Mouse (Mus musculus) cerebellum, adult 11-12 months (tissue): ENCODE measurements around the gene Arfgap3.
A peak's percentile ranks its signal among the peaks of the same experiment; 100 is the strongest.
"Not testable (repeated sequence)": the region's sequence is repeated elsewhere in the genome, so short reads cannot be mapped to it uniquely, and the experiment has no call there.

Experiments
- DNase-seq: peaks from one replicate; pipeline ENCODE4 v3.0.0; 2022

Arfgap3 gene

DNA sequence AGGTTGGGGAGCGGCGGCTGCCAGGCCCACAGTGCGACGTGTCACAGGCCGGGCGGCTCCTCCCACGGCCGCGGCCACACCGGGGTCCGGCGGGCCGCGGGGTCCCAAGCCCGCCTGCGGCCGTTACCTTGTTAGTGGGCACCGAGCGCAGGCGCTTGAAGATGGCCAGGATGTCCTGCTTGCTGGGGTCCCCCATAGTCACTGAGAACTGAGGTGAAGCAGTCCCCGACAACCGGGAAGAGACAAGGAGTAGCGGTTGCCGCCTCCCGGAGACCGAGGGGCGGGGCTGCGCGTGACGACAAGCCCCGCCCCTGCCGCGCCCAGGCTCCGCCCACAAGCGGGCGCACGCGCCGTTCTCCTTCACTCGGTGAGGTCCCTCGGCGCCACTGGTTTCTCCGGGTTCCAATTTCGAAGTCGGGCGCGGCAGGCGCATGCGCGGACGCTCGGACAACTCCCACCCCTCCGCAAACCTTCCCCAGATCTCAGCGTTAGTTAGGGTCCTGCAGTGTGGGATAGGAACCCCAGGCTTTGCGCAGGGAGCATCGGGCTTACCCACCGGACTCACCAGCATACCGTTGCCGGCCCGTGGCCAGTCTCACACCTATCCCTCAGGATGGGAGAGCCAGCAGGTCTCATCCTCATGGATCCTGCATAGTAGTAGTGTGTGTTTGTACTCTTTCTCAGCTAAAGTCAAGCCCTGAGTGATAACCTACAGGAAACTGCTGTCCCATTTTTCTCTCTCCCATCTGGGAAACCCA, at the start of gene Arfgap3:
Arfgap3 (minus strand) TSS at position 294 of the 758 bp plus-strand sequence.
- DNase-seq, result peak; percentile 91

DNA sequence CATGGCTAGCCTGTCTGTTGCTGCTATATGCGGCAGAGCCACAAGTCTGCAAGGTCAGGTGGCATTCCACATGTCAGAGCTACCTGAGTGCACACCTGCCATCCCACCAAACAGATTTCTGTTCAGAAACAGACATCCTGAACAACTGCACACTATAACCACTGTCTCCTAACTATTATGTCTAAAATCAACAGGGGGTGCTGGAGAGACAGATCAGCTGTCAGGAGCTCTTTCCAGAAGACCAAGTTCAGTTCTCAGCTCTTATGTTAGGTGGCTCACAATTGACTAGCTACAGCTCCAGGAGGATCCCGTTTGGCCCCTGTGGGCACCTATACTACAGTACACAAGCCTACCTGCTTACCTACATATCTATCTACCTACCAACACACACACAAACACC, 42.7 kb upstream of the Arfgap3 start:
- DNase-seq, result no peak

DNA sequence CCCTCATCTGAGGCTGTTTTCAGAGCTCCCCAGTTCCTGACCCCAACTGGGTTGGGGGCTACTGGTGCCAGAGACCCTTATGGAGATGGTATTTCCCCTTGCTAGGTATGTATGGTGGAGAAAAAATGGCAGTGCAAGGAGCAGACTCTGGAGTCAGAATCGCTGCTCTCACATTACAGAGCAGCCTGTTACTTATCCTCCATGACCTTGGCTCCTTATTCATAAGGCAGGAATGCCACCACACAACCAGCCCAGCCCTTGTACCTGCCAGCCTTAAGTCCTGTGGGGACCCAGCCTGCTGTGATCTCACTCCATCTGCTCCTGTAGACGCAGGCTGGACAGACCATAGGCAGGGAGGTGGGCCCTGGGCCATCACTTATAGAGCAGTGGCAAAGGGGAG, 37.9 kb upstream of the Arfgap3 start:
- no peak for DNase-seq

DNA sequence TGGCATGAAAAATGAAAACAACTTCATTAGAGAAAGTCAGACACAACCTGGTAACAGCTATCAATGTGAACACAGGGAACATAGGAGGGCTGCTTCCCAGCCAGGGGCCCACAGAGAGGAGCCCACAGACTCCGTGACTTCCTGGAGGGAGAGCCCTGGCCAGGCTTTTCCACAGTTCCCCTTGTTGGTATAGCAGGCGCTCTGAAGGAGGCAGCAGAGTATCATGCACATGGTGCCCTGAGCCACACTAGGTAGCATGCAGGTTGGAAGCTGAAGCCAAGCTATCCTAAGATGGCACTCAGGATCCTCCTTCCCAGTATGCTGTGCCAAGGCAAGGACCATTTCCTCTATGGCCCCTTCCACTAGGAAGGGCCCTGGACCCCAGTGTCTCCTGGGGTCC, 33.6 kb upstream of the Arfgap3 start:
- no peak for DNase-seq

DNA sequence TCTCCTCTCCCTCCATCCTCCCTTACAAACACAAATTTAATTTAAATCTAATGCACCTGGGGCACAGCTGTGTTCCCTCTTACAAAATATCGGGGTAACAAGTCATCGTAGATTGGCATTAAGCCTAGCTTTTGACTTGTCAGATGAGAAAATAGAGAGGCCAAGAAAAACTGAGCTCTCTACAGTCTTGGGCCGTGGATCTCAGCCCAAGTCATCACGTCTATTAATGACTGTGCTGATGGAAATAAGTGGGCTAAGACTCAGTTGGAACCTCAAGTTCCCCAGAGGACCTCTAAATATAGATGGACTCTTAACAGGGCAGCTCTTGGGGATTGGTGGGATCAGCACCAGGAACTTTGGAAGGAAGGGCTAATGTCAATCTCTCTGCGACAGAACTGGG, 33.1 kb upstream of the Arfgap3 start:
- DNase-seq, result no peak

DNA sequence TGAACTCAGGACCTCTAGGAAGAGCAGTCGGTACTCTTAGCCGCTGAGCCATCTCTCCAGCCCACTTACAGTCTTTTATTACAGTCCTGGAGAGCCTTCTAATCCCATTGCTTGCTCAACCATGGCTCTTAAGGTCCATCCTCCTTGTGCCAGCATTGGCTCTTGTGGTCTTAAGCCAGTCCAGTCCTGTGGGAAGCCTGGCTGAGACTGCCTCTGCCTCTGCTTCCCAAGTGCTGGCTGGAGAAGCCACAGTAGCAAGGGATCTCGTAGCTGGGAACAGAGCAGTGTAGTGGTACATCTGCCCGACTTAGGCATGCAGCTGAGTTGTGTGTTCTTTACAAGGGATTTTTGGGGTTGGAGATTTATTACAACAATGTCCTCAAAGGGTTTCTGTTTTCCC, 32.4 kb upstream of the Arfgap3 start:
- no peak for DNase-seq

DNA sequence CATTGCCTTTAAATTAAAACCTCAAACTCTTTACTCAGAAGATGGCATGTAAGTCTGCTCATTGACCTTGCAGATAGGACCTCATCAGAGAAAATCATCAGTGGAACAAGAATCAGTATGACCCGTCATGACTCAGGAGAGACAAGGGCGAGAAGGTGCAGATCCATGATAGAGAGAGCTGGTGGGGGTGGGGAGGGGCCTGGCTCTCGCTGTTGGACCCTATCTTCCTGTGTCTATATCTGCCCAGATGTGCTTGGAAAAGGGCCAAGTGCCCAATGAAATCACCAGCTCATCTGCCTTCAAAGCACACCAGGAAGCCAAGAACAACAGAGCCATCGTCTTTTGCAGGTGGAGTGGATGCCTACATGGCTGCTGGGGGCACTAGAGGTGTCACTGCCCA, 27.1 kb upstream of the Arfgap3 start:
- DNase-seq, result no peak

DNA sequence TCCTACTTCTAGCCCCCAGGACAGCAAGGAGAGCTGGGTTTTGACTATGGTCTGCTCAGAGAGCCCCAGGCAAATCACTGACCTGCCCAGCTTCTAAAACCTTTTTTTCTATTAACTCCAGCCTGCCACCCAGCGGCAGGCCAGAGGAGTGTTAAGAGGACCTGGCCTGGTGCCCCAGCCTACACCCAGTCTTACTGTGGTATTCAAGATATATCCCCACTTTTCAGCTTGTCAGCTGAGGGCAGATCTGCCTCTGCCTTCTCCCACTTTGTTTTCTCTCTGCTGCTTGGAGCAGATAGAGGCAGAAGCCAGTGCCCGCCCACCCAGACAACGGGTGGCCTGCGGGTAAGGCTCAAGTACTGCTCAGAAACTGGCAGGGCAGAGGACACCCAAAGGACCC, 25.1 kb upstream of the Arfgap3 start:
- peak; percentile 21 for DNase-seq

DNA sequence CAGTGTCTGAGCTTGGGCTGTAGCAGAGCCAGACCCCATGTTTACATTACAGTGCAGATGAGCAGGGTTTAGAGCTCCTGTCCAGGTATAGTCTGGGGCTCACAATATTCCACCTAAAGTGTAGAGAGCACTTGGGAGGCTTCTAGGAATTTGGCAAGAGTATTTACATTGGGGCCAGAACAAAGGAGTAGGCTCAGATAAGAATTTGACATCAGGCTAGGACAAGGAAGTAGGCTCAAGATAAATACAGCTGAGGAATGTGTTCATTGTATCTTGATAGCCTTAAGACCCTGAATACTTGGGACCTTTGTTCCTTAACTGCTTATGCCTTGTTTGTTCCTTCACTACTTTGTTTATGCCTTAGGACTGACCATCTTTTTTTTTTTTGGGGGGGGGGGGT, 24.0 kb upstream of the Arfgap3 start:
- no peak for DNase-seq

DNA sequence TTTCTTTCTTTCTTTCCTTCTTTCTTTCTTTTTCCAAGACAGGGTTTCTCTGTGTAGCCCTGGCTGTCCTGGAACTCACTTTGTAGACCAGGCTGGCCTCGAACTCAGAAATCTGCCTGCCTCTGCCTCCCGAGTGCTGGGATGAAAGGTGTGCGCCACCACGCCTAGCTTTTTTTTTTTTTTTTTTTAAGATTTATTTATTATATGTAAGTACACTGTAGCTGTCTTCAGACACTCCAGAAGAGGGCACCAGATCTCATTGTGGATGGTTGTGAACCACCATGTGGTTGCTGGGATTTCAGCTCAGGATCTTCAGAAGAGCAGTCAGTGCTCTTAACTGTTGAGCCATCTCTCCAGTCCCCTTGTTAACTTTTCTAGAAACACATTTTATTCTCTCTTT, 18.7 kb upstream of the Arfgap3 start:
- not testable (repeated sequence) for DNase-seq

DNA sequence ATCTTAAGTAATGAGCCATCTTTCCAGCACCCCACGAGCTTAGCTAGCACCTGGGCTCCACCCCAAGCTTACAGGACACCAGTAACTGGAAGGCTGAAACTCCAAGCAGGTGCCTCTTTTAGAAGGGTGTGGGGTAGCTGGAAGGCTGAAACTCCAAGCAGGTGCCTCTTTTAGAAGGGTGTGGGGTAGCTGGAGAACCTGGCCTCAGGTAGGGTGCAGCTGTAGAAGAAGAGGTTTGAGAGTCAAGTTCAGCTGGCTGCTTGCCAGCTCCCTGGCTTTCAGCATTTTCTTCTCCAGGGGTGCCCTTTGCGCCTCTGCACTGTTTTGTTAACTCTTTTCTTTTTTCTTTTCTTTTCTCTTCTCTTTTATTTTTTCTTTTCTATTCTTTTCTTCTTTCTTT, 18.2 kb upstream of the Arfgap3 start:
- no peak for DNase-seq

DNA sequence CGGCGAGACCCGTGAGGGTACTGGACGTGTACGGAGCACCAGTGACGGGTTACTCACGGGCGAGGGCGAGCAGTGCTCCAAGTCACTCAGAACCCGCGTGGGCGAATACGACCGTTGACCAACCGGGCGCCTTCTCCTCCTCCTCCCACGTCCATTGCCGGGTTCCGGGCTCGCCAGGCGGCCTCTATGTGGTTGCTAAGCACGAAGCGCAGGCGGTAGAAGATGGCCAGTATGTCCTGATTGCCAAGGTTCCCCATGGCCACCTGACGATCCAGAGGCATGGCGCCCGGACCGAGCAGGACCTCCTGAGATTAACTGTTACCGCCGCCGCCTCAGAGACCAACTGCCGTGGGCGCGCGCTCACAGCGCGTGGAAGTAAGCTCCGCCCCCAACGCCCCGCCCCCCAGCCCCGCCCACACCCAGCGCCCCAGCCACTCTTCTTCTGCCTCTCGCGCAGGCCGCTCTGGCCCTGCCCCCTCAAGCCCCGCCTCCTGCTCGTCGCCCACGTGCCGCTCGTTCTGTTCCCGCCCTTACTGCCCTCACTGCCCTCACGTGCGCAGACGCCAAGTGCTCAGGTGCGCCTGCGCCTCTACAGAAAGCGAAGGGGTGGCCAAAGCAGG, 17.0 kb upstream of the Arfgap3 start:
- peak; percentile 65 for DNase-seq

DNA sequence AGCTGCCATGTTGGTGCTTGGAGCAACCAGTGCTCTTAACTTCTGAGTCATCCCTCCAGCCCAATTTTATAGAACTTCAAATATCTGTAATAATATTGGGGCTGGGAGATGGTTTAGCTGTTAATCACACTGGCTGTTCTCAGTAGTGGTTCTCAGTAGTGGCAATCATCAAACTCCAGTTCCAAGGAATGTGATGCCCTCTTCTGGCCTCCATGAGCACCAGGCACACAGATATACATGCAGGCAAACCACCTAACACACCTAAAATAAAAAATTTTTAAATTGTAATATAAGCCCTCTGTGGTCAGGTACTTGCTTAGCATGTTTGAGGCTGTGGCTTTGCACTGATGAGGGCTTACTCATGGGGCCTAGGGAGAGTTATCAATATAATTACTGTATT, 15.7 kb upstream of the Arfgap3 start:
- no peak for DNase-seq

DNA sequence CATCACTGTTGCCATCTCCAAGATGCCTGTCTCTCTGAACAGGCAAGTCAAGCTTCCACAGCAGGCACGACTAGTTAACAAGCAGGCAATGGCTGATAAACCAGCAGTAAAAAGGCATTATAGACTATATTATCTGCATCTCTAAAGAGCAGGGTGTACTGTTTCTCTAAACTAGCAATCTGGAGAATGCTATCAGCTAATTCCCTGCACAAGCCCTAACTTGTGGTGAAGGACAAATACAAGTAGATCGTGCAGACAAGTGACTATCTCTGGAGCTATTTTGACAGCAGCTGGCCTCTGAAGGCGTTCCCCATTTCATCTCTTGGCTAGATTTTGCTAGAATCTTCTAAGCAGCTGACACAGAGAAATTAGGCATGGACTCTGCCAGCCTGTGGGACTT, 14.1 kb upstream of the Arfgap3 start:
- DNase-seq, result no peak

DNA sequence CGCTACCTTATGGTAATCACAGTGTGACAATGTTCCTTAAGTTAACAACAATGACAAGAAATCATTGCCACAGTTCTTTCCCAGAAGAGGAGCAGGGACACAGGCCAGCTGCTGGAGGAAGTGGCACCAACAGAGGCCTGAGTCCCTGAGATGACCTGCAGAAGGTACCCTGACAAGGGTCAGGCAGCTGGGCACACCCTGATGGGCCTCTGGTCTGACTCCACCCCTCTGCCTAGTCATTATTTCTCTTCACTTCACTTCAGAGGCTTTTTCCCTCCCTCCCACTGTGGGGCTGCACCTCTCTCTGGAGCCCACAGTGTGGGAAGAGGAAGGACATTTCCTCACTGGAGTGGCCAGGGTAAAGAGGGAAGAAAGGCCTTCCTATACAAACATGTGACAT, 12.8 kb upstream of the Arfgap3 start:
- DNase-seq, result not testable (repeated sequence)

DNA sequence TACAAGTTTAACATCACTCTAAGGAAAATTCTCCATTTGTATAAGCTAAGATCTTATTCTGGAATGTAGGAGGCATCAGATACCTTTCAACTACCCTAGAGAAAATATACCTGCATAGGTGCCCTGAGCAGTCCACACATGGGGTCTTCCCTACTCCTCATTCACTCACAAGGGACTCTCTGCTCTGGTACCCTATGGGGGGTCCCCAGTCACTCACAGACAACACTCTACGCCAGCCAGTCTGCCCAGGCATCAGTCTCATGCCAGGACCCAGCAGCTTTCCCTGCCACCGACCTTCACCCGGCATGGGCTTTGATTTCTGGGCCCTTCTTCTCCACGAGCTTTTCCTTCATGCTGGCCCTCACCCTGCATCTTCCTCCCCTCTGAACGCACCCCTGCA, 10.9 kb upstream of the Arfgap3 start:
- DNase-seq, result not testable (repeated sequence)

DNA sequence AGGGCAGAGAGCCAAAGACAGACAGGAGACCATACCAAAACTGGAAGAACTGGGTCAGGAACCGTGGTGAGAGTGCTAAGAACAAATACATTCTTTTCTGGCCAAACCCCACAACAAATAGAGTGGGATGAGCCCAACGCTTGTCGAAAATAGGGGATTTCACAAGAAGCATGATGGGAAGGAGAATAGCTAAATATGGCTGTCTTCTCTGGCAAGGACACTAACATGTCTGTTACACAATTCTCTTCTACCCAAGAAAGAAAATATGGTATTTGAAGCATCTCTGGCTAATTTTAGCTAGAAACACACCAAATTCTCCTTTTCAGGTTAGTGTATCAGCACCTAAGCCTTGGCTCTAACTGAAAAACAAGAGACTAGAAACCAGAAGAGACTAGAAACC, 10.1 kb upstream of the Arfgap3 start:
- DNase-seq, result no peak

DNA sequence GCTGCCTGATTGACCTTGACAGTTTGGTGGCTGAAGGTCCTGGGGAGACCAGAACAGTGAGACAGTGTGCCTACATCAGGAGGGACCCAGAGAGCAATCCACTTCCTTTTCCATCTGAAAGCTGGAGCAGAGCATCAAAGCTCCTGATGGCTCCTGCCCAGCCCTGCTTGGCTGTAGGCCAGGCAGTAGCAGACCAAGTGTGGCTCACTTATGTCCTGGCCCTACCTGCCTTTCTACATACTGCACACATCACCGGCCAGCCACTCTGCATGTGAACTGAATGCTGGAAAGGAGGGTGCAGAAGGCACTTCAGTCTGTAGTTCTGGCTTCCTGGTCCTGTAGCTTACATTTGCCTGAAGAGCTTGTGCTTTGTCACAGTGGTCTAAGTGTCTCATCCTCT, 8.4 kb upstream of the Arfgap3 start:
- DNase-seq, result no peak

DNA sequence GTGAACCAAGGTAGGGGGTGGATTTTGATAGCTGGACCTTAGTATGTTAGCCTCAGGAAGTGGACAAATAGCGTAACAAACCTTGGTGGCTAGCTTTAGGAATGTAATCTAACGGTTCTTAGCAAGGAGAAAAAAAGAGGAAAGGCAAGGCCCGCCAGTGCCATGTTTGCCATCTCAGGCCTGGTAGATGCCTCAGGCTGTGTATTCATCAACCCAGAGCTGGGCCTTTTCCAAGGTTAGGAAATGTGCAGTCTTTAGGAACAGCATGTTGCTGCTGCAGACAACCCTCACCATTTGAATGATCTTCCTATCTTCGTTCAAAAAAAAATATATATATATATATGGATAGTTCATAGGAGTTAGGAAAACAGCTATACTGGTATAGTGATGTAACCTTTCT, 1.5 kb upstream of the Arfgap3 start:
- no peak for DNase-seq

DNA sequence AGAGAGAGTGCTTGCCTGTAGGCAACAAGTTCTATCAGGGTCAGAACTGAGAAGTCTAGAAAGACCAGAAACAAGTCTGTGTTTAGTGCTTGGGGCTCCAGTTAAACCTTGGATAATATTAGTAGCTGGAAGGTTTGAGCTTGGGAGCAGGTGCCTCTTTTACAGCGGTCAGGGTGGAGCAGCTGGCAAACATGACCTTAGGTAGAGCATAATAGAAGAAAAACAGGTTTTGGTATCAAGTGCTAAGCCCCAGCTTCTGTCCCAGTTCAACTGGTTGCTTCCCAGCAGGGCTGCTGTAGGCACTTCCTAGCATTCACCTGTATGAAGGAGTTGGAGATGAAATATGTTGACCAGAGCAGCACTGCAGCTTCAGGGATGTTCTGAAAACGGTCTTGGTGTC, 812 bp upstream of the Arfgap3 start:
- DNase-seq, result no peak

DNA sequence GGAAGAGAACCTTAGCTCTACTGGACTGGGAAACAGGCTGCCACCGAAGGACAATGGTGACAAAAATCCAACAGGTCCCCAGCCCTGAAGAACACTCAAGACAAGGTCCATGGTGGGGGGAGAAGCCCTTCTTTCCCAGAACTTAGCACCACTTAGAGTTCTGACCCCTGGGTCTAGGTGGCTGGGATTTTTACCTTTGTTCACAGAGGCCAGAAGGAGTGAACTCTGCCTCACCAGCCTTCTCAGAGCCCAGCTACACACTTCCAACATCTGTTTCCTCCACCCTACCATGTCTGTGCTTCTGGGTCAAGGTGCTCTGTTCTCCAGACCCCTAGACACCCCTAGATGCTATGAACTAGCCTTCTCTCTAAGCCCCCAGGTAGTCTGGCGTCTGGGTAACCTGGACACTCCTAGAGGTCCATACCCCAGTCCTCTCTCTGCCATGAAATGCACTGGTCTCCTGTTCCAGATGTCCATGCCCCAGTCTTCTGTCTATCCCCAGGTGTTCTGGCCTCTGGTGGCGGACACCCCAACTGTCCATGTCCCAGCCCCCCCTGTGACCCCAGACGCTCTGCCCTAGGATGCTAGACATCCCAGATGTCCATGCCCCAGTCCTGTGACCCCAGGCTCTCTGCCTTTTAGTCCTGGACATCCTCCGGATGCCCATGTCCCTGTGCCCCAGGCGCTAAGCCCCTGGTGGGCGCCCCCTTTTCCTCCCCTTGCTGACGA, 658 bp downstream of the Arfgap3 start:
- DNase-seq, result peak; percentile 12

DNA sequence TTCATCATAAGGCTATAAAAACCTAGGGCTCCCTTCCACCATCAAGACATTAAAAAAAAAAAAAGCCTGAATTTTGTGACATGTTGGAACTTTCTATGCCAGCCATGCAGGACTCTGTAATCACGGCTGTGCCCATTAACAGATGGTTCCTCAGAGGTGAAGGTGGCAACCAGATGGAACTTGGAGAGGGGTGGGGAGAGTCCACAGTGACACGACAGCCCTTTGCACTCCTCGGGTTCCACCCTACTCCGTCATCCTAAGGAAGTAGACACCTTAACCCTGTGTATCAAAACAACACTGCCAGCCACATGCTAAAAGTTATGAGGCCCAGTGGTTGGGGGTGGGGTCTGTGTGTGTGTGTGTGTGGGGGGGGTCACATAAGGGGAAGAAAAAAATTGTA, 1.3 kb downstream of the Arfgap3 start:
- DNase-seq, result peak; percentile 42

DNA sequence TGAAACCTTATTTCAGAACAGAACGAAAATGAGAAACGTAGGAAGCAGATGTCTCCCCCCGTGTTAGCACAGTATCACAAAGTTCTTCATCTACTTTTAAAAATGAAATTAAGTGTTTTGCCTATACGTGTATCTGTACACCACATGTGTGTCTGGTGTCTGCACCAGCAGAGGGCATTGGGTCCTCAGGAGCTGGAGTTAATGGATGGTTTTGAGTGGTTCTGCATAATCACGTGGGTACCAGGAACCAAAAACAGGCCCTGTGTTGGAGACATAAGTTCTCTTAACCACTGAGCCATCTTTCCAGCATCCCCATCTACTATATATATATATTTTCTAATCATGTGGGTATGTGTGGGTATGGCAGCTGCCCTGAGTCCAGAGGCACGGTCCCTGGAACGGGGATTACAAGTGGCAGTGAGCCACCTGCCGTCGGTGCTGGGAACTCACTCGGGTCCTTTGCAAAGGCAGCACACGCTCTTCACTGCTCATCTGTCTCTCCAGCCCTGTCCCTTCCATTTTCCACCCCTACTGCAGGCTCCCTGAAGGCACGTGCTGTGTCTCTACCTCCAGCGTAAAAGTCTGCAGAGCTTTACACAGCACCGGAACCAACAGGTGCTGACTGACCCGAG, 4.0 kb downstream of the Arfgap3 start:
- DNase-seq, result no peak

DNA sequence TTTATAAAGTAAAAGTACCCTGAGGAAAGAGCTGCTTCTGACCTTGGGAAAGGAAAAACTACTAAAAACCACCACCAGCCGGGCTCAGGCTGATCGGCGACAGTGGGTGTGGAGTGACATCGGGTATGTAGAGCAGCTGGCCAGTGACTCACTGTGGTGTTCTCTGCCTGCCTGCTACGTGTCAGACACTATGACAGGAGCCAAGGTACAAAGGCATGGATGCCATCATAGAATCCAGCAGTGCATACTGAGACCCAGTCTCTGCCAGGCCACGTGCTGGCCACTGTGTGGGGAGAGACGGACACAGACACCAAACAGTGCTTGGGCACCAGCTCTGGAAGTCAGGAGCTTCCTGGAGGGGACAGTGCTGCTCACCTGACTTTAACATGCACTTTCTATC, 5.1 kb downstream of the Arfgap3 start:
- no peak for DNase-seq
